Mouse (Mus musculus): ENCODE measurements around the gene Eya2. TPM values are rescaled to one million over a fixed set of nuclear protein-coding genes. Genes with fewer than 3 reads are reported as not detected.

Gene Eya2
- polyA plus RNA-seq, 1 experiment from 2014 or later, result 5.8 TPM

- Histone ChIP-seq H3K36me3 (ENCODE audit: control insufficient read depth, insufficient read depth) (no peaks in the 10 kb centered on the region), H3K27ac (ENCODE audit: low read length) (no peak overlapping the region), H3K27me3 (ENCODE audit: control insufficient read depth, insufficient read depth, low read length) (peaks cover 48% of the 10 kb centered on the region), H3K9me3 (replicated peaks; ENCODE audit: control insufficient read depth, low read length) (no peaks in the 10 kb centered on the region), H3K4me2 (ENCODE audit: low read depth, low read length) (no peak overlapping the region), H3K4me3 (ENCODE audit: low read length) (no peak overlapping the region), H3K4me1 (ENCODE audit: control insufficient read depth, insufficient read depth, low read length) (0 out of 2 replicates have a peak, but pooled peaks cover 4% of the 10 kb centered on the region), H3K9ac (ENCODE audit: low read length) (no peak overlapping the region)
- no peak for ATAC-seq (replicated peaks; ENCODE audit: extremely low read depth, insufficient read depth, low FRiP score)
- WGBS, result 81% methylated on average over 13 of the region's 13 CpGs
Observed at GRCm38 (mm10) chr2:165599566-165599965, 4.7 kb downstream of the Eya2 start.

- H3K4me2 ChIP-seq (ENCODE audit: low read depth, low read length), result no peak overlapping the region
- no peaks in the 10 kb centered on the region for H3K9me3 ChIP-seq (replicated peaks; ENCODE audit: control insufficient read depth, low read length)
- WGBS, result 40% methylated on average over 13 of the region's 13 CpGs
- H3K27me3 ChIP-seq (ENCODE audit: control insufficient read depth, insufficient read depth, low read length), result peaks cover 35% of the 10 kb centered on the region
- H3K27ac ChIP-seq (ENCODE audit: low read length), result no peak overlapping the region
- H3K4me3 ChIP-seq (ENCODE audit: low read length), result no peak overlapping the region
- no peaks in the 10 kb centered on the region for H3K36me3 ChIP-seq (ENCODE audit: control insufficient read depth, insufficient read depth)
- no peaks in the 10 kb centered on the region for H3K4me1 ChIP-seq (ENCODE audit: control insufficient read depth, insufficient read depth, low read length)
- no peak for ATAC-seq (replicated peaks; ENCODE audit: extremely low read depth, insufficient read depth, low FRiP score)
- H3K9ac ChIP-seq (ENCODE audit: low read length), result no peak overlapping the region
Observed at GRCm38 (mm10) chr2:165600926-165601325, 6.1 kb downstream of the Eya2 start.

- H3K4me2 ChIP-seq (ENCODE audit: low read depth, low read length), result no peak overlapping the region
- H3K9ac ChIP-seq (ENCODE audit: low read length), result no peak overlapping the region
- H3K4me1 ChIP-seq (ENCODE audit: control insufficient read depth, insufficient read depth, low read length), result no peaks in the 10 kb centered on the region
- peaks cover 30% of the 10 kb centered on the region for H3K27me3 ChIP-seq (ENCODE audit: control insufficient read depth, insufficient read depth, low read length)
- no peak overlapping the region for H3K4me3 ChIP-seq (ENCODE audit: low read length)
- 46% methylated on average over 8 of the region's 8 CpGs for WGBS
- H3K27ac ChIP-seq (ENCODE audit: low read length), result no peak overlapping the region
- H3K9me3 ChIP-seq (replicated peaks; ENCODE audit: control insufficient read depth, low read length), result no peaks in the 10 kb centered on the region
- no peaks in the 10 kb centered on the region for H3K36me3 ChIP-seq (ENCODE audit: control insufficient read depth, insufficient read depth)
- no peak for ATAC-seq (replicated peaks; ENCODE audit: extremely low read depth, insufficient read depth, low FRiP score)
Observed at GRCm38 (mm10) chr2:165601605-165602004, 6.8 kb downstream of the Eya2 start.

GRCm38 (mm10) chr2:165603775-165604174 is 8.9 kb downstream of the Eya2 start:
- ATAC-seq (replicated peaks; ENCODE audit: extremely low read depth, insufficient read depth, low FRiP score), result no peak
- no peak overlapping the region for H3K4me2 ChIP-seq (ENCODE audit: low read depth, low read length)
- H3K36me3 ChIP-seq (ENCODE audit: control insufficient read depth, insufficient read depth), result no peaks in the 10 kb centered on the region
- H3K9ac ChIP-seq (ENCODE audit: low read length), result no peak overlapping the region
- no peaks in the 10 kb centered on the region for H3K4me1 ChIP-seq (ENCODE audit: control insufficient read depth, insufficient read depth, low read length)
- no peaks in the 10 kb centered on the region for H3K9me3 ChIP-seq (replicated peaks; ENCODE audit: control insufficient read depth, low read length)
- H3K4me3 ChIP-seq (ENCODE audit: low read length), result no peak overlapping the region
- no peak overlapping the region for H3K27ac ChIP-seq (ENCODE audit: low read length)
- WGBS, result 67% methylated on average over 8 of the region's 8 CpGs
- H3K27me3 ChIP-seq (ENCODE audit: control insufficient read depth, insufficient read depth, low read length), result peaks cover 19% of the 10 kb centered on the region

GRCm38 (mm10) chr2:165611551-165612253 is 16.9 kb downstream of the Eya2 start:
- Histone ChIP-seq H3K4me2 (ENCODE audit: low read depth, low read length) (no peak overlapping the region), H3K27me3 (ENCODE audit: control insufficient read depth, insufficient read depth, low read length) (no peaks in the 10 kb centered on the region), H3K27ac (ENCODE audit: low read length) (no peak overlapping the region), H3K36me3 (ENCODE audit: control insufficient read depth, insufficient read depth) (no peaks in the 10 kb centered on the region), H3K4me1 (ENCODE audit: control insufficient read depth, insufficient read depth, low read length) (no peaks in the 10 kb centered on the region), H3K4me3 (ENCODE audit: low read length) (no peak overlapping the region), H3K9ac (ENCODE audit: low read length) (no peak overlapping the region), H3K9me3 (replicated peaks; ENCODE audit: control insufficient read depth, low read length) (no peaks in the 10 kb centered on the region)
- ATAC-seq (replicated peaks; ENCODE audit: extremely low read depth, insufficient read depth, low FRiP score), result no peak
- WGBS, result 83% methylated on average over 7 of the region's 7 CpGs

GRCm38 (mm10) chr2:165613741-165614339 is 19.0 kb downstream of the Eya2 start:
- H3K27me3 ChIP-seq (ENCODE audit: control insufficient read depth, insufficient read depth, low read length), result no peaks in the 10 kb centered on the region
- no peak overlapping the region for H3K4me2 ChIP-seq (ENCODE audit: low read depth, low read length)
- ATAC-seq (replicated peaks; ENCODE audit: extremely low read depth, insufficient read depth, low FRiP score), result no peak

GRCm38 (mm10) chr2:165621488-165621887 is 26.7 kb downstream of the Eya2 start:
- Histone ChIP-seq H3K9me3 (replicated peaks; ENCODE audit: control insufficient read depth, low read length) (no peaks in the 10 kb centered on the region), H3K4me1 (ENCODE audit: control insufficient read depth, insufficient read depth, low read length) (no peaks in the 10 kb centered on the region), H3K4me2 (ENCODE audit: low read depth, low read length) (no peak overlapping the region), H3K27ac (ENCODE audit: low read length) (no peak overlapping the region), H3K9ac (ENCODE audit: low read length) (no peak overlapping the region), H3K4me3 (ENCODE audit: low read length) (no peak overlapping the region), H3K27me3 (ENCODE audit: control insufficient read depth, insufficient read depth, low read length) (no peaks in the 10 kb centered on the region), H3K36me3 (ENCODE audit: control insufficient read depth, insufficient read depth) (no peaks in the 10 kb centered on the region)
- WGBS, result 64% methylated on average over 2 of the region's 2 CpGs
- no peak for ATAC-seq (replicated peaks; ENCODE audit: extremely low read depth, insufficient read depth, low FRiP score)

More at GRCm38 (mm10) chr2:165613741-165614339, 19.0 kb downstream of the Eya2 start:
- 66% methylated on average over 13 of the region's 13 CpGs for WGBS
- Histone ChIP-seq H3K4me1 (ENCODE audit: control insufficient read depth, insufficient read depth, low read length) (no peaks in the 10 kb centered on the region), H3K9me3 (replicated peaks; ENCODE audit: control insufficient read depth, low read length) (no peaks in the 10 kb centered on the region), H3K9ac (ENCODE audit: low read length) (no peak overlapping the region), H3K4me3 (ENCODE audit: low read length) (no peak overlapping the region), H3K36me3 (ENCODE audit: control insufficient read depth, insufficient read depth) (no peaks in the 10 kb centered on the region), H3K27ac (ENCODE audit: low read length) (no peak overlapping the region)

GRCm38 (mm10) chr2:165622596-165622995 is 27.8 kb downstream of the Eya2 start:
- Histone ChIP-seq H3K27ac (ENCODE audit: low read length) (no peak overlapping the region), H3K4me1 (ENCODE audit: control insufficient read depth, insufficient read depth, low read length) (no peaks in the 10 kb centered on the region), H3K9ac (ENCODE audit: low read length) (no peak overlapping the region), H3K36me3 (ENCODE audit: control insufficient read depth, insufficient read depth) (no peaks in the 10 kb centered on the region), H3K27me3 (ENCODE audit: control insufficient read depth, insufficient read depth, low read length) (no peaks in the 10 kb centered on the region), H3K4me2 (ENCODE audit: low read depth, low read length) (no peak overlapping the region), H3K9me3 (replicated peaks; ENCODE audit: control insufficient read depth, low read length) (no peaks in the 10 kb centered on the region), H3K4me3 (ENCODE audit: low read length) (no peak overlapping the region)
- 39% methylated on average over 3 of the region's 3 CpGs for whole genome bisulfite sequencing
- no peak; the same call in 1 of the 2 replicates for ATAC-seq (replicated peaks; ENCODE audit: extremely low read depth, insufficient read depth, low FRiP score)

GRCm38 (mm10) chr2:165626826-165627225 is 32.0 kb downstream of the Eya2 start:
- Histone ChIP-seq H3K27ac (ENCODE audit: low read length) (no peak overlapping the region), H3K27me3 (ENCODE audit: control insufficient read depth, insufficient read depth, low read length) (no peaks in the 10 kb centered on the region), H3K9ac (ENCODE audit: low read length) (no peak overlapping the region), H3K9me3 (replicated peaks; ENCODE audit: control insufficient read depth, low read length) (no peaks in the 10 kb centered on the region), H3K4me1 (ENCODE audit: control insufficient read depth, insufficient read depth, low read length) (no peaks in the 10 kb centered on the region), H3K4me3 (ENCODE audit: low read length) (no peak overlapping the region), H3K36me3 (ENCODE audit: control insufficient read depth, insufficient read depth) (no peaks in the 10 kb centered on the region), H3K4me2 (ENCODE audit: low read depth, low read length) (no peak overlapping the region)
- no peak for ATAC-seq (replicated peaks; ENCODE audit: extremely low read depth, insufficient read depth, low FRiP score)
- 79% methylated on average over 6 of the region's 6 CpGs for WGBS

Data from heart, embryonic 16.5 days (tissue).